11 mouse cellular contexts compared by ENCODE assay signal in the genomic region with DNA sequence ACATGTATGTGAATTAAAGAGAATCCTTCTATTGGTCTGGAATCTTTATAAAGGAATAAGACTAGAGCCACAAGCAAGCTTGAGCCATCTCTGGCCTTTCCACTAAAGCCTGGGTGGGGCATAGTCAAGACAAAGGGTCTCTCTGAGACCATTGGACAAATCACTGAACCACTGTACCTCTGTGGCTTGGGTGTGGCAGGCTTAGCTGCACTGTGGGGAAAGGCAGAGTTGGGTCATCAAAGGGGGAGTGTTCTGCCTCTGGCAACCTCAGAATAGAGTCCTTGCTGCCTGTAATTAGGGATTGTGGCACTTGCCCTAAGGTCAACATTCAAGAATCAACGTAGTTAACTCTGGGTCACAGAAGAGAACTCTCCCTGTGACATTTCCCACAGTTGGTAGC. TPM values are rescaled to one million over a fixed set of nuclear protein-coding genes. Genes with fewer than 3 reads are reported as not detected.
DNase-seq lines count a peak whose midpoint lies in the region; ATAC-seq and TF ChIP-seq lines count a peak whose summit lies in the region.
"Had no signal": no experiment of that assay in that cellular context is flagged by ENCODE, and none has a peak within 500 bp of the region (broad histone marks: within the 10 kb centered on the region; RNA-seq: fewer than 3 reads in every experiment).

No protein-coding gene starts in this region.

- H3K9ac ChIP-seq in hindbrain, embryonic 14.5 days = no peak overlapping the region
- H3K9ac ChIP-seq in hindbrain, embryonic 12.5 days = no peak overlapping the region
- H3K9ac ChIP-seq in MEL (ENCODE audit: control insufficient read depth, low read depth, low read length, poor library complexity, severe bottlenecking) = peak overlapping the region; percentile 77
- H3K9ac ChIP-seq in hindbrain, postnatal 0 days (replicated peaks; ENCODE audit: low read length) = no peak overlapping the region
- no peak overlapping the region for H3K9ac ChIP-seq in midbrain, embryonic 14.5 days (replicated peaks; ENCODE audit: low read length)

- H3K79me2 ChIP-seq in MEL (ENCODE audit: control insufficient read depth, insufficient read depth, low read length, poor library complexity) = no peaks in the 10 kb centered on the region; the same call in 1 of the 2 replicates

- TF ChIP-seq EP300 in MEL (IDR thresholded peaks at IDR 0.05; ENCODE audit: low read depth in 1 of 2, low read length in 2 of 2) = peak in 1 of 2 experiments; percentile 27; a peak in 1 of 4 replicates

- H3K4me3 ChIP-seq in hindbrain, embryonic 14.5 days (replicated peaks; ENCODE audit: low read length) = no peak overlapping the region
- no peak overlapping the region for H3K4me3 ChIP-seq in hindbrain, embryonic 12.5 days
- H3K4me3 ChIP-seq in MEL (ENCODE audit: control insufficient read depth in 1 of 2, insufficient read depth in 1 of 2, low read depth in 2 of 2, low read length in 2 of 2) = peak overlapping the region in 1 of 2 experiments; percentile 57; a peak in 1 of 4 replicates
- no peak overlapping the region for H3K4me3 ChIP-seq in hindbrain, postnatal 0 days (ENCODE audit: low read length)
- no peak overlapping the region for H3K4me3 ChIP-seq in midbrain, embryonic 14.5 days (replicated peaks; ENCODE audit: low read depth, low read length)

- H3K27ac ChIP-seq in hindbrain, embryonic 14.5 days = no peak overlapping the region
- H3K27ac ChIP-seq in hindbrain, embryonic 12.5 days = no peak overlapping the region
- peak overlapping the region; percentile 93 for H3K27ac ChIP-seq in MEL (ENCODE audit: control insufficient read depth, low read depth, low read length)
- H3K27ac ChIP-seq in hindbrain, postnatal 0 days = no peak overlapping the region
- H3K27ac ChIP-seq in midbrain, embryonic 14.5 days (replicated peaks; ENCODE audit: low read depth, low read length) = no peak overlapping the region

- H3K9me3 ChIP-seq in hindbrain, embryonic 14.5 days (ENCODE audit: control insufficient read depth, low read length) = no peaks in the 10 kb centered on the region
- no peaks in the 10 kb centered on the region for H3K9me3 ChIP-seq in hindbrain, embryonic 12.5 days (replicated peaks)
- H3K9me3 ChIP-seq in MEL (replicated peaks; ENCODE audit: insufficient read depth, low read length) = no peaks in the 10 kb centered on the region
- H3K9me3 ChIP-seq in hindbrain, postnatal 0 days (ENCODE audit: low read length) = no peaks in the 10 kb centered on the region
- H3K9me3 ChIP-seq in midbrain, embryonic 14.5 days (ENCODE audit: control insufficient read depth, low read length) = no peaks in the 10 kb centered on the region

- H3K36me3 ChIP-seq in hindbrain, embryonic 14.5 days (replicated peaks; ENCODE audit: control insufficient read depth, insufficient read depth) = no peaks in the 10 kb centered on the region
- no peaks in the 10 kb centered on the region for H3K36me3 ChIP-seq in hindbrain, embryonic 12.5 days
- peaks cover 0 to 59% of the 10 kb centered on the region in 2 experiments; a peak in 2 of 4 replicates for H3K36me3 ChIP-seq in MEL (ENCODE audit: control insufficient read depth in 1 of 2, insufficient read depth in 2 of 2, low read length in 2 of 2)
- no peaks in the 10 kb centered on the region for H3K36me3 ChIP-seq in hindbrain, postnatal 0 days (ENCODE audit: insufficient read depth, low read length)
- H3K36me3 ChIP-seq in midbrain, embryonic 14.5 days (ENCODE audit: control insufficient read depth, insufficient read depth, low read length) = no peaks in the 10 kb centered on the region

- no peak for TF ChIP-seq POLR2A in MEL (IDR thresholded peaks at IDR 0.05; ENCODE audit: control insufficient read depth in 1 of 2, insufficient read depth in 1 of 2, low read depth in 1 of 2, low read length in 2 of 2, poor library complexity in 1 of 2)

- peak overlapping the region; percentile 79; the same call in 1 of the 2 replicates for H3K4me2 ChIP-seq in hindbrain, embryonic 14.5 days (replicated peaks)
- no peak overlapping the region for H3K4me2 ChIP-seq in hindbrain, embryonic 12.5 days (replicated peaks)
- peak overlapping the region; percentile 84; the same call in 1 of the 2 replicates for H3K4me2 ChIP-seq in hindbrain, postnatal 0 days (ENCODE audit: low read depth, low read length)
- H3K4me2 ChIP-seq in midbrain, embryonic 14.5 days (ENCODE audit: low read length) = peak overlapping the region; percentile 85; the same call in 1 of the 2 replicates

- no peak for DNase-seq in hindbrain, embryonic 14.5 days (ENCODE audit: low spot score)
- peak; percentile 70 for DNase-seq in MEL (ENCODE audit: low read depth, low spot score)
- DNase-seq in hindbrain, postnatal 0 days (ENCODE audit: low spot score) = no peak
- DNase-seq in midbrain, embryonic 14.5 days = no peak
- no peak for DNase-seq in left cerebral cortex, postnatal 36 days (ENCODE audit: low spot score in 2 of 2)
- no peak for DNase-seq in urinary bladder, postnatal 25 days (ENCODE audit: low spot score)
- DNase-seq: heart, postnatal 10 days; lung, embryonic 14.5 days; spleen, adult 18-20 months had no signal

- peaks cover 13% of the 10 kb centered on the region for H3K4me1 ChIP-seq in hindbrain, embryonic 14.5 days (replicated peaks; ENCODE audit: control insufficient read depth, insufficient read depth, low read length)
- H3K4me1 ChIP-seq in hindbrain, embryonic 12.5 days = peaks cover 14% of the 10 kb centered on the region
- peaks cover 38 to 62% of the 10 kb centered on the region in 2 experiments for H3K4me1 ChIP-seq in MEL (ENCODE audit: control insufficient read depth in 1 of 2, insufficient read depth in 2 of 2, low read length in 2 of 2)
- H3K4me1 ChIP-seq in hindbrain, postnatal 0 days (ENCODE audit: insufficient read depth, low read length) = peaks cover 12% of the 10 kb centered on the region
- H3K4me1 ChIP-seq in midbrain, embryonic 14.5 days (ENCODE audit: control insufficient read depth, insufficient read depth, low read length) = peaks cover 5% of the 10 kb centered on the region; the same call in 1 of the 2 replicates

- no peak for TF ChIP-seq CTCF in MEL (IDR thresholded peaks at IDR 0.05 in 2 of 3, conservative IDR thresholded peaks at IDR 0.05 in 1 of 3; ENCODE audit: control insufficient read depth in 1 of 3, insufficient read depth in 1 of 3, low read depth in 2 of 3, low read length in 3 of 3, poor library complexity in 1 of 3, severe bottlenecking in 1 of 3)
- no peak for TF ChIP-seq CTCF in hindbrain, postnatal 0 days (IDR thresholded peaks at IDR 0.05; ENCODE audit: low read depth)

- TF ChIP-seq RAD21 in MEL (IDR thresholded peaks at IDR 0.05; ENCODE audit: low read depth, low read length) = no peak

- intact Hi-C loops in left cerebral cortex, postnatal 36 days (cut with DNase I) = no loop called here

- H3K27me3 ChIP-seq in hindbrain, embryonic 14.5 days (ENCODE audit: control insufficient read depth, insufficient read depth, low read length) = no peaks in the 10 kb centered on the region
- H3K27me3 ChIP-seq in hindbrain, embryonic 12.5 days = no peaks in the 10 kb centered on the region; the same call in 1 of the 2 replicates
- H3K27me3 ChIP-seq in MEL (ENCODE audit: control insufficient read depth in 1 of 2, insufficient read depth in 2 of 2, low read length in 2 of 2) = no peaks in the 10 kb centered on the region
- no peaks in the 10 kb centered on the region for H3K27me3 ChIP-seq in hindbrain, postnatal 0 days (ENCODE audit: insufficient read depth, low read length)
- no peaks in the 10 kb centered on the region for H3K27me3 ChIP-seq in midbrain, embryonic 14.5 days (ENCODE audit: control insufficient read depth, insufficient read depth, low read length)

- 23% methylated on average over 1 of the region's 1 CpGs for WGBS in hindbrain, embryonic 14.5 days
- 32% methylated on average over 1 of the region's 1 CpGs for WGBS in hindbrain, embryonic 12.5 days
- 32% methylated on average over 1 of the region's 1 CpGs for WGBS in hindbrain, postnatal 0 days
- WGBS in midbrain, embryonic 14.5 days = 27% methylated on average over 1 of the region's 1 CpGs

- ATAC-seq in hindbrain, embryonic 14.5 days (ENCODE audit: low FRiP score) = no peak
- ATAC-seq in hindbrain, embryonic 12.5 days (ENCODE audit: low FRiP score) = no peak
- no peak for ATAC-seq in hindbrain, postnatal 0 days
- no peak for ATAC-seq in midbrain, embryonic 14.5 days (ENCODE audit: low FRiP score, low TSS enrichment)

TF ChIP-seq in MEL, 35 proteins besides CTCF, POLR2A, EP300 and RAD21 (continues in another document):
- TF ChIP-seq MAZ (IDR thresholded peaks at IDR 0.05; ENCODE audit: low read depth, low read length) (no peak), E2F4 (IDR thresholded peaks at IDR 0.05; ENCODE audit: borderline replicate concordance, low read depth, low read length) (no peak), ZC3H11A (IDR thresholded peaks at IDR 0.05; ENCODE audit: low read depth, low read length) (peak; percentile 3; the same call in 1 of the 2 replicates), MXI1 (IDR thresholded peaks at IDR 0.05; ENCODE audit: low read depth, low read length) (peak; percentile 9; the same call in 1 of the 2 replicates), TAL1 (IDR thresholded peaks at IDR 0.05; ENCODE audit: low read length) (no peak), TBP (IDR thresholded peaks at IDR 0.05; ENCODE audit: low read depth, low read length) (peak; percentile 46; the same call in 1 of the 2 replicates)

RNA-seq across cellular contexts. Expression of a gene that starts 18.2 kb away (rescaled TPM):
- polyA plus RNA-seq in hindbrain, embryonic 14.5 days (2014; fragmentation: Nextera tagmentation; extraction: Ambion mirVana) = 8.4 and 10.6 TPM in 2 replicates
- polyA plus RNA-seq in hindbrain, embryonic 12.5 days (2016; fragmentation: Nextera tagmentation; extraction: Ambion mirVana) = 7.8 and 10.0 TPM in 2 replicates
- total RNA-seq in MEL (2012; rRNA removed) = 100 and 147 TPM in 2 replicates
- 100 to 1,000 TPM in 1 of 2 experiments, not detected in 1; 183 TPM for polyA plus RNA-seq in MEL (2012; ENCODE audit: insufficient read depth in 1 of 2, insufficient read length in 2 of 2, low read depth in 1 of 2, low replicate concordance in 2 of 2, missing spikeins in 1 of 2)
- 57.9 and 67.3 TPM in 2 replicates for total RNA-seq in hindbrain, postnatal 0 days (2014; rRNA removed)
- 11.7 and 13.2 TPM in 2 replicates for polyA plus RNA-seq in hindbrain, postnatal 0 days (2015; fragmentation: Nextera tagmentation; extraction: Ambion mirVana)
- polyA plus RNA-seq in midbrain, embryonic 14.5 days (2014; fragmentation: Nextera tagmentation; extraction: Ambion mirVana) = 5.9 and 6.8 TPM in 2 replicates
- 100 to 1,000 TPM; 141 to 168 TPM for total RNA-seq in left cerebral cortex, postnatal 36 days (2021)

RNA-seq across cellular contexts. Expression of a gene that starts 56.6 kb away (rescaled TPM):
- 0.25 and 0.30 TPM in 2 replicates for polyA plus RNA-seq in hindbrain, embryonic 14.5 days (2014; fragmentation: Nextera tagmentation; extraction: Ambion mirVana)
- 0.07 and 0.10 TPM in 2 replicates for polyA plus RNA-seq in hindbrain, embryonic 12.5 days (2016; fragmentation: Nextera tagmentation; extraction: Ambion mirVana)
- total RNA-seq in MEL (2012; rRNA removed) = 0.16 and 0.31 TPM in 2 replicates
- under 1 TPM in 1 of 2 experiments, not detected in 1; 0.36 TPM for polyA plus RNA-seq in MEL (2012; ENCODE audit: insufficient read depth in 1 of 2, insufficient read length in 2 of 2, low read depth in 1 of 2, low replicate concordance in 2 of 2, missing spikeins in 1 of 2)
- 0.84 and 1.5 TPM in 2 replicates for total RNA-seq in hindbrain, postnatal 0 days (2014; rRNA removed)
- 0.09 and 0.16 TPM in 2 replicates for polyA plus RNA-seq in hindbrain, postnatal 0 days (2015; fragmentation: Nextera tagmentation; extraction: Ambion mirVana)
- 0.11 and 0.19 TPM in 2 replicates for polyA plus RNA-seq in midbrain, embryonic 14.5 days (2014; fragmentation: Nextera tagmentation; extraction: Ambion mirVana)
- total RNA-seq in left cerebral cortex, postnatal 36 days (2021) = 1 to 10 TPM; 2.2 to 3.1 TPM
- polyA plus RNA-seq: embryonic facial prominence, embryonic 11.5 days; lung, embryonic 14.5 days had no signal
